Mouse (Mus musculus) olfactory bulb, adult 2 months (tissue): ENCODE measurements around the gene Arhgap24. TPM values are rescaled to one million over a fixed set of nuclear protein-coding genes. Genes with fewer than 3 reads are reported as not detected.

Source experiments
- H3K27ac ChIP-seq: fragments of 200-500 bp; 2 replicates; pipeline ENCODE4 v1.5.1; 2012; ENCODE audit warnings: low read depth, low read length; ENCODE audit not compliant: insufficient read depth
- H3K4me1 ChIP-seq: fragments of 200-500 bp; 2 replicates; pipeline ENCODE4 v1.6.1; 2012; ENCODE audit warnings: low read length; ENCODE audit not compliant: control insufficient read depth, insufficient read depth
- H3K4me3 ChIP-seq: fragments of 200-500 bp; 2 replicates; pipeline ENCODE4 v1.5.1; 2012; ENCODE audit warnings: mild to moderate bottlenecking, low read depth, low read length, moderate library complexity; ENCODE audit not compliant: insufficient read depth
- CTCF ChIP-seq: fragments of 200-500 bp; IDR thresholded peaks from 2 replicates; pipeline ENCODE4 v1.5.1; 2012; ENCODE audit warnings: low read depth, mild to moderate bottlenecking, low read length, moderate library complexity; ENCODE audit not compliant: insufficient read depth
- POLR2A ChIP-seq: fragments of 200-500 bp; IDR thresholded peaks from 2 replicates; pipeline ENCODE4 v1.6.1; 2012; ENCODE audit warnings: mild to moderate bottlenecking, low read depth, low read length, moderate library complexity; ENCODE audit not compliant: insufficient read depth
- WGBS: fragments of 180-500 bp; shearing (Covaris S2); methylation state at CpG from one replicate; pipeline ENCODE4 v1.1.7; 2018; 5-methylcytosine and 5-hydroxymethylcytosine counted together
- polyA plus RNA-seq: library from polyadenylated mRNA; stranded (reverse); fragments of >200 nt; gene quantifications from 2 replicates; pipeline ENCODE4 v1.2.4, GENCODE M21; 2012; ENCODE audit warnings: low replicate concordance; ENCODE audit not compliant: missing spikeins, insufficient read depth, insufficient read length

The Arhgap24 gene
- polyA plus RNA-seq, 1 experiment, result not detected

DNA sequence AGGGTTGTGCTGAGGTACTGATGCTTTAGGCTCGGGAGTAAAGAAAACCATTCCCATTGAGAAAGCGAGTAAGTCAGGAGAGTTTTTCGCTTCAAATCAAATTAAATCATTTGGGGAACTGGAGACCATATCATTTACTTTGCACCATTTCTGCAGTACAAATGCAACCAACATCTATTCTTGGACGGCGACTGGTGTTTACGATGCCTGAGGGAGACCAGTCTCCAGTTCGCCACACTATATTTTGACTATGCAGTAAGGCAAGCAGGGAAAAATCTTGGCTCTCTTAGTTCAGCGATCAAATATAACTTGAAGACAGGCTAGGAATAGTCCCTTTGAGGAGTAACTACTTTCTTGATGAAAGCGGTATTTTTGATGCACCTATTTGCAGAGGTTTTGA lies 11.0 kb downstream of the Arhgap24 start:
- 83% methylated on average over 9 of the region's 9 CpGs for WGBS
- TF ChIP-seq CTCF (no peak), POLR2A (no peak)
- Histone ChIP-seq H3K27ac (no peak overlapping the region), H3K4me3 (no peak overlapping the region), H3K4me1 (no peaks in the 10 kb centered on the region; the same call in 1 of the 2 replicates)

DNA sequence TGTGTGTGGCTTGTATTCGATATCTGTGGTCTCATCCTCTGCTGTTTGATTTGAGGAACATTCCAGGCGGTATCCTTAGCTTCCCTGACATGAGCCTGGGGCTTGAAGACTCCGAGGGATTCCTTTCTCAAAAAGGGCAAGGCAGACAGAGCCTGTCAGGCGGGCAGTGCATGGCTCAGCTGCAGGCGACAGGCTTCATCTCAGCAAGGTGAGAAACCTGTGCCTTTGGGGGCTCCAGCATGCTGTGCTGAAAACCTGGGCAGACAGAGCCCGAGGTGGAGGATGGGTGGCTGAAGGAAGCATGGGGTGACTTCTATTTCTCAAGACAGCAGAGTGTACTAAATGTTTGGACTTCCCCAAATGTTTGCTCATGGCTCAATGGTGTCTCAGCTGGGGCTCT lies 13.6 kb downstream of the Arhgap24 start:
- Histone ChIP-seq H3K27ac (no peak overlapping the region), H3K4me3 (no peak overlapping the region), H3K4me1 (no peaks in the 10 kb centered on the region; the same call in 1 of the 2 replicates)
- WGBS, result 67% methylated on average over 6 of the region's 6 CpGs
- no peak for TF ChIP-seq POLR2A
- TF ChIP-seq CTCF, result no peak

DNA sequence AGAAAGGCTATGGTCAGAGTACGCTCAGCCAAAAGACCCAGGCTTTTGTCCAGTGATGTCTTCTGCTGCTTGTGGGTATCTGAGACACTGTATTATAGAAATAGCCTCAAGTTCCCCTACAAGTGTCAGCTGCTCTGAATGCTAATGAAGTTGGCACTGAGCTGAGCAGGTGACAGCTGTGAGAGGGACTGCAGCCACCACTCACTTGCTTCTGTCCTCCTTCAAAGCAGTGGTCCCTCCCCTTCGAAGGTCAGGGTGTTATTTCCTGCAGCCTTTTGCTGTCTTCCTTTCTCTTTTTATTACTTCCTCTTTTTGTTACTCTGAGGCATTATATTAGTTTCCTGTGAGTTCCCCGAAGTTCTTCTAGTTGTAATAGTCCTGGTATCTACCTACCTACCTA lies 16.0 kb downstream of the Arhgap24 start:
- TF ChIP-seq POLR2A (no peak), CTCF (no peak)
- 72% methylated on average over 3 of the region's 3 CpGs for WGBS
- Histone ChIP-seq H3K4me1 (no peaks in the 10 kb centered on the region; the same call in 1 of the 2 replicates), H3K4me3 (no peak overlapping the region), H3K27ac (no peak overlapping the region)

DNA sequence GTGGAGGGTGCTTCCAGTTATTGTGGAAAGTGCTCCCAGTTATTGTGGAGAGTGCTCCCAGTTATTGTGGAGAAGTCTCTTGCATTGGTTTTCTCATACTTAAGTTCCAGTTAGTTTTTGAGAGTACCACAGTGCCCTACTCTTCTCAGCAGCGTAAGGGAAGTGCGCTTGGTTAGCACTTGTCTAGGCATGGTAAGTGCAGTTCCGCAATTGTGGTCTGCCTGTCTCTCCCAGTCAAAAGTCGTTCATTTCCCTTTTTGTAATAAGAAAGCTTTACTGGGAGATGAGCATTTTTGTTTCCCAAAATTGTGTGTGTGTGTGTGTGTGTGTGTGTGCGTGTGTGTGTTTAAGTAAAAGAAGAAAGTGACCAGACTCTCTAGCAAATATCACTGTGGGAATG lies 17.6 kb downstream of the Arhgap24 start:
- H3K4me3 ChIP-seq, result no peak overlapping the region
- TF ChIP-seq POLR2A (no peak), CTCF (no peak)
- no peak overlapping the region for H3K27ac ChIP-seq
- no peaks in the 10 kb centered on the region; the same call in 1 of the 2 replicates for H3K4me1 ChIP-seq
- WGBS, result 93% methylated on average over 5 of the region's 5 CpGs

DNA sequence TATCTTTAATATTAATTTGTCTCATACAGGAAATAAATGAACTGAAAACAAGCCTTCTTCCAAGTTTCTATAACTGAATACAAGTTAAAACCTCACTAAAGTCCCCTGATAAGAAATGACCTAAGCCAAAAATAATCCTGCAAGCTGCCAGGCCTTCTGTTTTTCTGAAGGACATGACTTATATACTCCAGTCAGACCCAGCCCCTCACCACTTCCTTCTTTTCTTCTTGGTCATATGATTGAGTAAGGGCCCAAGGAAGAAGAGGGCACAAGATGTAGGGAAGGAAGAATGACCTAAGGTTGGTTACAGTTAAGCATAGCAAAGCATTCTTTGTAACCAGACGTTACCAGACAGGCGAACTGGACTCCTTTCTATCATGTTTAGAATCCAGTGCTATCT lies 21.1 kb downstream of the Arhgap24 start:
- no peak overlapping the region for H3K4me3 ChIP-seq
- 86% methylated on average over 2 of the region's 2 CpGs for WGBS
- H3K27ac ChIP-seq, result no peak overlapping the region
- TF ChIP-seq CTCF, result no peak
- TF ChIP-seq POLR2A, result no peak
- H3K4me1 ChIP-seq, result no peaks in the 10 kb centered on the region

DNA sequence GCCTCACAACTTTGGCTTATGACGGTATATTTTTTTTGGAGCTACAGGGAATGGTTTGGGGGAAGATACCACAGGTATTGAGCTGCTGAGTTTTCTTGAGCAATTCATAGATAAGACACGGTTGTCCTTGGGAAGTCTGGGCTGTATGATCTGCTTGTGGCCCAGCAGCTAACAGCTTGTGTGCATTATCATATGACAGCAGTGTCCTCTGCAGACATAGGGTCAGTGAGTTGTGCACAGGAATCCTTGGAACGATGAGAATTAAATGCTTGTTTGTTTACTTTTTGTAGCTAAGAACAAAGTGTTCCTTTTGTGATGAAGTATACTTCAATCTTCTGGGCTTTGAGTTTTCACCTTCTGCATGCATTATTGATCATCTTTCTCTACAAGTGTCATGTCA lies 21.9 kb downstream of the Arhgap24 start:
- Histone ChIP-seq H3K27ac (no peak overlapping the region), H3K4me3 (no peak overlapping the region), H3K4me1 (no peaks in the 10 kb centered on the region)
- TF ChIP-seq CTCF (no peak), POLR2A (no peak)
- WGBS, result 83% methylated on average over 3 of the region's 3 CpGs

DNA sequence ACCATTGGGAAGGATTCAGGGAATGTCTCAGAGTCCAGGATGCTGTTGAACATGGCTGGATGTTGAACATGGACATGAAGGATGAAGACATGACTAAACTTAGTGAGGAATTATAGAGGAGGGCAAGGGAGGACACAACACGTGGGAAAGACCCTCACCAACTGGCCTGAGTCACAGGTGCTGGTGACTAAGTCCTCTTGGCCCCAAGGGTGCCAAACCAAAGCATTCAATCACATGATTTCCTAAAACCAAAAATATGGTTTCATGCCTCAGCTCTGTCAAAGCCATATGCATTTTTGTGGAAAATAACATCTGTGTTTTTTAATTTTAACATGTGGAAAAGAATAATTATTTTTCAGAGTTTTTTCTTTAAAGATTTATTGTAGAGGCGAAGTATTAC lies 22.7 kb downstream of the Arhgap24 start:
- WGBS, result 85% methylated on average over 2 of the region's 2 CpGs
- no peak overlapping the region for H3K4me3 ChIP-seq
- no peaks in the 10 kb centered on the region for H3K4me1 ChIP-seq
- H3K27ac ChIP-seq, result no peak overlapping the region
- TF ChIP-seq POLR2A (no peak), CTCF (no peak)

DNA sequence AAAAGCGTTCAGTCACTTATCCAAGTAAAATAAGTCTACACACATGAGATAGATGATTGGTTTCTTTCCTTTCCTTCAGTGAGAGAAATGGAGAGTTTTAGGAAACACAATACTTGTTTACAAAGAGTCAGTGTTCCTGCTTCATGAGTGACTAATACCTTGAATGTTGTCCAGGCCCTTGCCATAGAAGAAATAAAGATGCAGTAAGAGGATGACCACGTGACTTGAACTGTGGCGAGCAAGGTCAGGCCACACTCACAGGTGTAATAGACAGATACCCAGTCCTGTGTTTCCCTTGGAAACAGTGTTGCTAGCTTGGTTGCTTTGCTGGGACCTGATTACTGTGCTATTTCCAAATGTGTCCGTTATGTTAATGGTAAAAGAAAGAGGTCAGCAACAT lies 23.4 kb downstream of the Arhgap24 start:
- no peak for TF ChIP-seq CTCF
- no peak for TF ChIP-seq POLR2A

DNA sequence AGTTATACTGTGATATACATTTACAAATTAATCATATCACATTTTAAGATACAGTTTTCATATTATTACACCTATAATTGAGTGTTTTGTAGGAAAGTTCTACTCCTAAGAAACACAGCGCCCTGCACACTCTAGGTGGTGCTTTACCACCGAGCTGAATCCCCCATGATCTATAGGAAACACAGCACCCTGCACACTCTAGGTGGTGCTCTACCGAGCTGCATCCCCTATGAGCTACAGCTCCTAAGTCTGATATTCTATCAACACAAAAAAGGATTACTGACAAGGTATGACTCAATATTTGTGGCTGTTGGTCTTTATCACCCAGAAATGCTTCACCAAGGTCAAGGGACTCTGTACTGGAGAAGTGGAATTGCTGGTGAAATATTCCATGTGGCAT lies 27.0 kb downstream of the Arhgap24 start:
- Histone ChIP-seq H3K4me1 (no peaks in the 10 kb centered on the region), H3K27ac (no peak overlapping the region), H3K4me3 (no peak overlapping the region)
- TF ChIP-seq POLR2A (no peak), CTCF (no peak)
- 77% methylated on average over 3 of the region's 3 CpGs for WGBS

More for the DNA sequence above, 23.4 kb downstream of the Arhgap24 start:
- WGBS, result 83% methylated on average over 4 of the region's 4 CpGs
- Histone ChIP-seq H3K27ac (no peak overlapping the region), H3K4me1 (no peaks in the 10 kb centered on the region), H3K4me3 (no peak overlapping the region)

DNA sequence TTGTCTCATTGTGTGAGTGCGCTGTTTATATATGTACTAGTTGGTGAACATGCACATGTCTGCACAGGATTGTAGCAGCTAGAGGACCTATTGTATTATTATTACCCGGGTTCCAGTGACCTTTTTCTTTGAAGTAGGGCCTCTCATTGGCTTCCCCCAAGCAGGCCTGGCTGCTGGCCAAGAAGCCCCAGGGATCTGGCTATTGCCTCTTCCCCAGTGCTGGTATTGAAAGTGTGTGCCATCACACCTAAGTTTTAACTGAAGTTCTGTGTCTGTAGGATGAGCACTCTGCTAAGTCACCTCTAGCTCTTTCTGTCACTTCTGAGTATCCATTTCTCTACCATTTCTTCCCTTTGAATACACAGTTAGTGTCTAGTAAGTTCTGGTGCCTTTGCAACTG lies 28.2 kb downstream of the Arhgap24 start:
- WGBS, result 51% methylated on average over 2 of the region's 2 CpGs
- no peak overlapping the region for H3K4me3 ChIP-seq
- H3K4me1 ChIP-seq, result no peaks in the 10 kb centered on the region
- H3K27ac ChIP-seq, result no peak overlapping the region
- no peak for TF ChIP-seq CTCF
- TF ChIP-seq POLR2A, result no peak
